Mouse (Mus musculus) embryonic fibroblast, embryonic 13.5 days (primary cell): ENCODE data around the gene Gm5475.

Experiments used
- CTCF ChIP-seq: IDR thresholded peaks from 2 replicates; pipeline ENCODE4 v1.5.1; 2011; ENCODE audit warnings: mild to moderate bottlenecking, control low read depth, low read length, moderate library complexity, borderline replicate concordance; ENCODE audit not compliant: insufficient read depth
- POLR2A ChIP-seq: IDR thresholded peaks from 2 replicates; pipeline ENCODE4 v1.6.1; 2011; ENCODE audit warnings: low read depth, mild to moderate bottlenecking, control low read depth, low read length, moderate library complexity

DNA sequence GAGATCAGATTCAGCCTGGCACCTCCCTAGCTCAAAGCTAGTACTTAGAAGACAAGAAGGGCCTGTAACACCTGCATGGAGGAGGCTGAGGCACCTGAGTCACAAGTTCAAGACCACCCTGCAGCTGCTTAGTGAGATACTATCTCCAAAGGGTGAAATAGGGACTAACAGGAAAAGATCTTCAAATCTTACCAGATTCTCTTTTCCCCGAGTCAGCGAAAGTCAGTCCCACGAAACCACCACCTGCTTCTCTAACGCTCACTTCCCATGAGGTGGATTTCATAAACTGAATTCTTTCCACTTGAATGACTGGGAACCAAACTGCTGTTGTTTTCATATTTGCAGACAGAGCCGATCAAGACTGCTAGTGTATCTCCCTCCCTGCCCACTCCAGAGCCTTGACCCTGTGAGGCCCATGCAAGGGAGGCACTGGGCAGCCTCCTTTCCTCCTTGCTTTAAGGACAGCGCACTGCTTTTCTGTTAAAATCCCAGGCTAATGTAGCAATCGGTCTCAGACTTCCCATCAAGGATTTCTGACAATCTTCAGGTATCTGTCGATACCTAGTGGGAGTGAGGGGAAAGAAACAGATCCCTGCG is 4.0 kb upstream of the Gm5475 start:
- TF ChIP-seq POLR2A, result no peak
- TF ChIP-seq CTCF, result no peak
